Mouse (Mus musculus) effector memory CD4-positive, alpha-beta T cell, adult 7 months (primary cell): ENCODE data around the gene Aqp7. TPM values are rescaled to one million over a fixed set of nuclear protein-coding genes. Genes with fewer than 3 reads are reported as not detected.

Experiments
- polyA plus RNA-seq: library from polyadenylated mRNA; unstranded; fragments of 100-300 nt; shearing (Covaris generic); gene quantifications from one replicate; pipeline ENCODE4 v1.2.1, GENCODE M21; 2017

Aqp7 gene
- not detected for polyA plus RNA-seq

GRCm38 (mm10) chr4:41047524-41048271, at the start of gene Aqp7:
Aqp7 (minus strand) TSS chr4:41048139.

Other genes starting within 250 kb of the Aqp7 start
- 105 TPM for gene B4galt1, start 194.1 kb downstream of the Aqp7 start, polyA plus RNA-seq
- not detected for gene Spink4, start 128.1 kb downstream of the Aqp7 start, polyA plus RNA-seq
- gene Bag1, start 99.8 kb downstream of the Aqp7 start, polyA plus RNA-seq: 166 TPM
- 53.3 TPM for gene Chmp5, start 99.7 kb downstream of the Aqp7 start, polyA plus RNA-seq
- gene Nfx1, start 77.2 kb downstream of the Aqp7 start, polyA plus RNA-seq: 103 TPM
- 12.1 TPM for gene Aqp3, start 50.0 kb upstream of the Aqp7 start, polyA plus RNA-seq
- gene Nol6, start 76.3 kb upstream of the Aqp7 start, polyA plus RNA-seq: 34.6 TPM
- gene Ube2r2, start 87.6 kb upstream of the Aqp7 start, polyA plus RNA-seq: 56.6 TPM
- gene Ubap2, start 227.0 kb upstream of the Aqp7 start, polyA plus RNA-seq: 64.7 TPM